Mouse (Mus musculus) forebrain, embryonic 11.5 days (tissue): ENCODE data around the gene Sycp2. TPM values are rescaled to one million over a fixed set of nuclear protein-coding genes. Genes with fewer than 3 reads are reported as not detected.

Experiments
- ATAC-seq: fragments of 200-750 bp; cut with Nextera tagmentation; replicated peaks from 2 replicates; pipeline ENCODE4 v1.8.0; 2017; ENCODE audit warnings: moderate TSS enrichment; ENCODE audit not compliant: low FRiP score
- DNase-seq: peaks from one replicate; pipeline ENCODE4 v3.0.0-alpha.2; 2017; ENCODE audit warnings: low spot score
- H3K27ac ChIP-seq: fragments of 300-500 bp; sonication (generic); 2 replicates; pipeline ENCODE4 v1.5.1; 2014; ENCODE audit warnings: low read depth, low read length
- H3K27me3 ChIP-seq: fragments of 300-500 bp; sonication (generic); 2 replicates; pipeline ENCODE4 v1.6.1; 2014; ENCODE audit warnings: mild to moderate bottlenecking, low read length, mixed read lengths; ENCODE audit not compliant: control insufficient read depth, insufficient read depth
- H3K36me3 ChIP-seq: fragments of 300-500 bp; sonication (generic); 2 replicates; pipeline ENCODE4 v1.6.1; 2014; ENCODE audit warnings: mild to moderate bottlenecking, low read length, moderate library complexity, mixed read lengths; ENCODE audit not compliant: control insufficient read depth, insufficient read depth
- H3K4me1 ChIP-seq: fragments of 300-500 bp; sonication (generic); replicated peaks from 2 replicates; pipeline ENCODE4 v1.6.1; 2014; ENCODE audit warnings: low read length, mixed read lengths; ENCODE audit not compliant: control insufficient read depth, insufficient read depth
- H3K4me2 ChIP-seq: fragments of 300-500 bp; sonication (generic); 2 replicates; pipeline ENCODE4 v1.6.1; 2014; ENCODE audit warnings: low read depth, mild to moderate bottlenecking, low read length, moderate library complexity, mixed read lengths; ENCODE audit not compliant: severe bottlenecking
- H3K4me3 ChIP-seq: fragments of 300-500 bp; sonication (generic); 2 replicates; pipeline ENCODE4 v1.5.1; 2014; ENCODE audit warnings: low read depth, low read length
- H3K9ac ChIP-seq: fragments of 300-500 bp; sonication (generic); 2 replicates; pipeline ENCODE4 v1.6.1; 2014; ENCODE audit warnings: low read length
- H3K9me3 ChIP-seq: fragments of 300-500 bp; sonication (generic); 2 replicates; pipeline ENCODE4 v1.6.1; 2016; ENCODE audit warnings: low read length, mixed read lengths; ENCODE audit not compliant: control insufficient read depth
- WGBS: fragments of 180-500 bp; shearing (Covaris S2); extraction: QIAGEN DNeasy Blood & Tissue Kit; methylation state at CpG from one replicate; pipeline ENCODE4 v1.1.7; 2014; 5-methylcytosine and 5-hydroxymethylcytosine counted together
- polyA plus RNA-seq: library from polyadenylated mRNA; unstranded; fragments of >200 nt; fragmentation: Nextera tagmentation; extraction: Ambion mirVana; gene quantifications from 2 replicates; pipeline ENCODE4 v1.2.1, GENCODE M21; 2014

The Sycp2 gene
- polyA plus RNA-seq, 1 experiment from 2014 or later: 0.08 TPM

GRCm38 (mm10) chr2:178430231-178430630 is 22.7 kb upstream of the Sycp2 start, which contains the start of gene Cdh26:
Gene Cdh26 (plus strand): TSS chr2:178430531.
- Histone ChIP-seq H3K27me3 (no peaks in the 10 kb centered on the region), H3K9me3 (no peaks in the 10 kb centered on the region), H3K27ac (no peak within 1 kb of the TSS), H3K9ac (no peak within 1 kb of the TSS), H3K4me1 (no peaks in the 10 kb centered on the region), H3K36me3 (no peaks in the 10 kb centered on the region), H3K4me3 (no peak within 1 kb of the TSS), H3K4me2 (no peak within 1 kb of the TSS)
- ATAC-seq (no peak), DNase-seq (no peak)
- 86% methylated on average over 4 of the region's 4 CpGs for WGBS

- 90% methylated on average over 6 of the region's 6 CpGs for WGBS
- Histone ChIP-seq H3K9ac (no peak overlapping the region), H3K27me3 (no peaks in the 10 kb centered on the region), H3K4me3 (no peak overlapping the region), H3K9me3 (no peaks in the 10 kb centered on the region), H3K27ac (no peak overlapping the region), H3K4me2 (no peak overlapping the region), H3K36me3 (no peaks in the 10 kb centered on the region), H3K4me1 (no peaks in the 10 kb centered on the region)
- ATAC-seq (no peak), DNase-seq (no peak)
These were observed 21.9 kb upstream of the Sycp2 start for GRCm38 (mm10) chr2:178429426-178429825.

- ATAC-seq (no peak), DNase-seq (no peak)
- Histone ChIP-seq H3K4me1 (no peaks in the 10 kb centered on the region), H3K9ac (no peak overlapping the region), H3K36me3 (no peaks in the 10 kb centered on the region), H3K4me3 (no peak overlapping the region), H3K9me3 (no peaks in the 10 kb centered on the region), H3K4me2 (no peak overlapping the region), H3K27me3 (no peaks in the 10 kb centered on the region), H3K27ac (no peak overlapping the region)
- 92% methylated on average over 4 of the region's 4 CpGs for WGBS
These were observed 21.2 kb upstream of the Sycp2 start for GRCm38 (mm10) chr2:178428676-178429075.

GRCm38 (mm10) chr2:178428183-178428582 is 20.7 kb upstream of the Sycp2 start:
- Histone ChIP-seq H3K9ac (no peak overlapping the region), H3K27me3 (no peaks in the 10 kb centered on the region), H3K27ac (no peak overlapping the region), H3K9me3 (no peaks in the 10 kb centered on the region), H3K36me3 (no peaks in the 10 kb centered on the region), H3K4me2 (no peak overlapping the region), H3K4me3 (no peak overlapping the region), H3K4me1 (no peaks in the 10 kb centered on the region)
- no peak for ATAC-seq
- no peak for DNase-seq
- WGBS: 81% methylated on average over 9 of the region's 9 CpGs

GRCm38 (mm10) chr2:178427181-178427580 is 19.7 kb upstream of the Sycp2 start:
- H3K9ac ChIP-seq: no peak overlapping the region
- H3K9me3 ChIP-seq: no peaks in the 10 kb centered on the region
- H3K4me3 ChIP-seq: no peak overlapping the region
- H3K27ac ChIP-seq: no peak overlapping the region
- no peak for ATAC-seq
- no peaks in the 10 kb centered on the region for H3K36me3 ChIP-seq
- DNase-seq: no peak
- H3K27me3 ChIP-seq: no peaks in the 10 kb centered on the region
- no peaks in the 10 kb centered on the region for H3K4me1 ChIP-seq
- 87% methylated on average over 5 of the region's 5 CpGs for WGBS
- no peak overlapping the region for H3K4me2 ChIP-seq

- Histone ChIP-seq H3K27ac (no peak overlapping the region), H3K4me1 (no peaks in the 10 kb centered on the region), H3K27me3 (no peaks in the 10 kb centered on the region), H3K9ac (no peak overlapping the region), H3K9me3 (no peaks in the 10 kb centered on the region), H3K4me3 (no peak overlapping the region), H3K36me3 (no peaks in the 10 kb centered on the region), H3K4me2 (no peak overlapping the region)
- DNase-seq: no peak
- 57% methylated on average over 4 of the region's 4 CpGs for WGBS
- no peak for ATAC-seq
These were observed 18.7 kb upstream of the Sycp2 start for GRCm38 (mm10) chr2:178426229-178426628.

- no peak overlapping the region for H3K4me2 ChIP-seq
- ATAC-seq (no peak), DNase-seq (no peak)
These were observed 15.7 kb upstream of the Sycp2 start for GRCm38 (mm10) chr2:178423223-178423622.

GRCm38 (mm10) chr2:178422186-178422585 is 14.7 kb upstream of the Sycp2 start:
- Histone ChIP-seq H3K4me3 (no peak overlapping the region), H3K27me3 (no peaks in the 10 kb centered on the region), H3K36me3 (no peaks in the 10 kb centered on the region), H3K4me1 (no peaks in the 10 kb centered on the region), H3K27ac (no peak overlapping the region), H3K9me3 (no peaks in the 10 kb centered on the region), H3K4me2 (no peak overlapping the region), H3K9ac (no peak overlapping the region)
- ATAC-seq (no peak), DNase-seq (no peak)
- WGBS: 74% methylated on average over 2 of the region's 3 CpGs

More at GRCm38 (mm10) chr2:178423223-178423622, 15.7 kb upstream of the Sycp2 start:
- H3K4me3 ChIP-seq: no peak overlapping the region
- WGBS: 80% methylated on average over 5 of the region's 5 CpGs
- H3K9ac ChIP-seq: no peak overlapping the region
- H3K27ac ChIP-seq: no peak overlapping the region
- H3K9me3 ChIP-seq: no peaks in the 10 kb centered on the region
- H3K36me3 ChIP-seq: no peaks in the 10 kb centered on the region
- no peaks in the 10 kb centered on the region for H3K4me1 ChIP-seq
- H3K27me3 ChIP-seq: no peaks in the 10 kb centered on the region

GRCm38 (mm10) chr2:178421603-178422002 is 14.1 kb upstream of the Sycp2 start:
- ATAC-seq (no peak), DNase-seq (no peak)
- no peak overlapping the region for H3K27ac ChIP-seq
- no peaks in the 10 kb centered on the region for H3K4me1 ChIP-seq
- no peaks in the 10 kb centered on the region for H3K9me3 ChIP-seq
- WGBS: 61% methylated on average over 6 of the region's 6 CpGs
- no peak overlapping the region for H3K9ac ChIP-seq
- H3K4me3 ChIP-seq: no peak overlapping the region
- H3K27me3 ChIP-seq: no peaks in the 10 kb centered on the region
- no peaks in the 10 kb centered on the region for H3K36me3 ChIP-seq
- H3K4me2 ChIP-seq: no peak overlapping the region
